Mouse (Mus musculus) heart, embryonic 13.5 days (tissue): ENCODE measurements at regions not wholly inside any gene's neighbourhood (a gene's known extent, or its start where the extent isn't known, plus 50 kb on each side); places are given as distances from the start of the nearest gene placed in this dataset.

Experiments
- ATAC-seq: fragments of 200-750 bp; cut with Nextera tagmentation; 2 replicates; pipeline ENCODE4 v1.8.0; 2017; ENCODE audit warnings: moderate TSS enrichment; ENCODE audit not compliant: insufficient number of reproducible peaks, low FRiP score, low TSS enrichment; ENCODE audit errors: extremely low read depth
- H3K27ac ChIP-seq: fragments of 300-500 bp; sonication (generic); replicated peaks from 2 replicates; pipeline ENCODE4 v1.5.1; 2015; ENCODE audit warnings: moderate library complexity, mild to moderate bottlenecking, inconsistent platforms
- H3K27me3 ChIP-seq: fragments of 300-500 bp; sonication (generic); replicated peaks from 2 replicates; pipeline ENCODE4 v1.6.1; 2015; ENCODE audit warnings: mild to moderate bottlenecking, inconsistent platforms
- H3K36me3 ChIP-seq: fragments of 300-500 bp; sonication (generic); 2 replicates; pipeline ENCODE4 v1.6.1; 2015; ENCODE audit warnings: mild to moderate bottlenecking, inconsistent platforms
- H3K4me1 ChIP-seq: fragments of 300-500 bp; sonication (generic); 2 replicates; pipeline ENCODE4 v1.6.1; 2015; ENCODE audit warnings: inconsistent platforms
- H3K4me2 ChIP-seq: fragments of 300-500 bp; sonication (generic); 2 replicates; pipeline ENCODE4 v1.6.1; 2015; ENCODE audit warnings: inconsistent platforms, mild to moderate bottlenecking, moderate library complexity
- H3K4me3 ChIP-seq: fragments of 300-500 bp; sonication (generic); 2 replicates; pipeline ENCODE4 v1.5.1; 2015; ENCODE audit warnings: moderate library complexity, mild to moderate bottlenecking, inconsistent platforms
- H3K9ac ChIP-seq: fragments of 300-500 bp; sonication (generic); 2 replicates; pipeline ENCODE4 v1.6.1; 2015; ENCODE audit warnings: inconsistent platforms, mild to moderate bottlenecking, moderate library complexity
- H3K9me3 ChIP-seq: fragments of 300-500 bp; sonication (generic); 2 replicates; pipeline ENCODE4 v1.6.1; 2016; ENCODE audit warnings: inconsistent platforms
- WGBS: fragments of 180-500 bp; shearing (Covaris S2); methylation state at CpG from one replicate; pipeline ENCODE4 v1.1.7; 2015; ENCODE audit warnings: mixed read lengths; 5-methylcytosine and 5-hydroxymethylcytosine counted together

- no peak overlapping the region for H3K27ac ChIP-seq
- H3K4me3 ChIP-seq: no peak overlapping the region
- H3K27me3 ChIP-seq: no peaks in the 10 kb centered on the region
- H3K9ac ChIP-seq: no peak overlapping the region
- WGBS: 86% methylated on average over 2 of the region's 2 CpGs
- no peaks in the 10 kb centered on the region for H3K36me3 ChIP-seq
- ATAC-seq: no peak
- no peaks in the 10 kb centered on the region for H3K9me3 ChIP-seq
- H3K4me1 ChIP-seq: no peaks in the 10 kb centered on the region
- no peak overlapping the region for H3K4me2 ChIP-seq
Observed at GRCm38 (mm10) chr2:46570416-46570815, 1453.2 kb upstream of the Zeb2 start.

- Histone ChIP-seq H3K27me3 (no peaks in the 10 kb centered on the region), H3K9me3 (no peaks in the 10 kb centered on the region), H3K36me3 (no peaks in the 10 kb centered on the region), H3K4me1 (peaks cover 6% of the 10 kb centered on the region; the same call in 1 of the 2 replicates), H3K9ac (no peak overlapping the region), H3K4me2 (no peak overlapping the region), H3K4me3 (no peak overlapping the region), H3K27ac (no peak overlapping the region)
- 39% methylated on average over 1 of the region's 1 CpGs for WGBS
- ATAC-seq: no peak
Observed at GRCm38 (mm10) chr2:46533395-46533794, 1416.2 kb upstream of the Zeb2 start.

GRCm38 (mm10) chr2:46530686-46531085 lies 1413.5 kb upstream of the Zeb2 start:
- H3K36me3 ChIP-seq: no peaks in the 10 kb centered on the region
- peaks cover 6% of the 10 kb centered on the region; the same call in 1 of the 2 replicates for H3K4me1 ChIP-seq
- no peaks in the 10 kb centered on the region for H3K27me3 ChIP-seq
- H3K4me3 ChIP-seq: no peak overlapping the region
- WGBS: 69% methylated on average over 1 of the region's 1 CpGs
- H3K9ac ChIP-seq: no peak overlapping the region
- H3K4me2 ChIP-seq: no peak overlapping the region
- no peak for ATAC-seq
- H3K27ac ChIP-seq: no peak overlapping the region
- no peaks in the 10 kb centered on the region for H3K9me3 ChIP-seq

- Histone ChIP-seq H3K4me2 (peak overlapping the region; percentile 42; the same call in 1 of the 2 replicates), H3K9ac (no peak overlapping the region), H3K27ac (peak overlapping the region; percentile 39; the same call in 1 of the 2 replicates), H3K4me1 (peaks cover 15% of the 10 kb centered on the region), H3K9me3 (no peaks in the 10 kb centered on the region), H3K27me3 (no peaks in the 10 kb centered on the region), H3K4me3 (no peak overlapping the region), H3K36me3 (no peaks in the 10 kb centered on the region)
- no peak for ATAC-seq
- 48% methylated on average over 4 of the region's 4 CpGs for WGBS
Observed at GRCm38 (mm10) chr2:46525223-46525622, 1408.0 kb upstream of the Zeb2 start.

- Histone ChIP-seq H3K4me2 (peak overlapping the region; percentile 42), H3K36me3 (no peaks in the 10 kb centered on the region), H3K27ac (peak overlapping the region; percentile 39), H3K9me3 (no peaks in the 10 kb centered on the region), H3K9ac (no peak overlapping the region), H3K27me3 (no peaks in the 10 kb centered on the region), H3K4me3 (no peak overlapping the region), H3K4me1 (peaks cover 15% of the 10 kb centered on the region)
- 4% methylated on average over 6 of the region's 6 CpGs for WGBS
- no peak for ATAC-seq
Observed at GRCm38 (mm10) chr2:46524625-46525024, 1407.4 kb upstream of the Zeb2 start.

GRCm38 (mm10) chr2:46521147-46521965 lies 1404.2 kb upstream of the Zeb2 start:
- Histone ChIP-seq H3K36me3 (no peaks in the 10 kb centered on the region), H3K9ac (no peak overlapping the region), H3K4me1 (peaks cover 15% of the 10 kb centered on the region), H3K27me3 (no peaks in the 10 kb centered on the region), H3K4me2 (no peak overlapping the region), H3K27ac (no peak overlapping the region), H3K4me3 (no peak overlapping the region), H3K9me3 (no peaks in the 10 kb centered on the region)
- ATAC-seq: no peak
- WGBS: 55% methylated on average over 5 of the region's 5 CpGs

- H3K9ac ChIP-seq: no peak overlapping the region
- WGBS: 17% methylated on average over 2 of the region's 2 CpGs
- peak overlapping the region; percentile 20; the same call in 1 of the 2 replicates for H3K27ac ChIP-seq
- no peaks in the 10 kb centered on the region for H3K27me3 ChIP-seq
- H3K4me1 ChIP-seq: peaks cover 13% of the 10 kb centered on the region
- H3K4me3 ChIP-seq: no peak overlapping the region
- no peak for ATAC-seq
- H3K36me3 ChIP-seq: no peaks in the 10 kb centered on the region
- no peak overlapping the region for H3K4me2 ChIP-seq
- H3K9me3 ChIP-seq: no peaks in the 10 kb centered on the region
Observed at GRCm38 (mm10) chr2:46512237-46513028, 1395.2 kb upstream of the Zeb2 start.

- H3K4me2 ChIP-seq: no peak overlapping the region
- H3K27ac ChIP-seq: no peak overlapping the region
- H3K4me1 ChIP-seq: peaks cover 1% of the 10 kb centered on the region; the same call in 1 of the 2 replicates
- H3K9me3 ChIP-seq: no peaks in the 10 kb centered on the region
- H3K36me3 ChIP-seq: no peaks in the 10 kb centered on the region
- H3K4me3 ChIP-seq: no peak overlapping the region
- no peak for ATAC-seq
- no peak overlapping the region for H3K9ac ChIP-seq
- 23% methylated on average over 1 of the region's 1 CpGs for WGBS
- no peaks in the 10 kb centered on the region for H3K27me3 ChIP-seq
Observed at GRCm38 (mm10) chr2:46506951-46507350, 1389.8 kb upstream of the Zeb2 start.

GRCm38 (mm10) chr2:46503074-46503473 lies 1385.9 kb upstream of the Zeb2 start:
- Histone ChIP-seq H3K4me2 (no peak overlapping the region), H3K9ac (no peak overlapping the region), H3K36me3 (no peaks in the 10 kb centered on the region), H3K9me3 (no peaks in the 10 kb centered on the region), H3K27me3 (no peaks in the 10 kb centered on the region), H3K4me3 (no peak overlapping the region), H3K27ac (no peak overlapping the region), H3K4me1 (no peaks in the 10 kb centered on the region)
- WGBS: 51% methylated on average over 2 of the region's 2 CpGs
- ATAC-seq: no peak

GRCm38 (mm10) chr2:46492299-46492698 lies 1375.1 kb upstream of the Zeb2 start:
- H3K36me3 ChIP-seq: no peaks in the 10 kb centered on the region
- H3K4me1 ChIP-seq: no peaks in the 10 kb centered on the region
- peaks cover 6% of the 10 kb centered on the region; the same call in 1 of the 2 replicates for H3K9me3 ChIP-seq
- H3K4me2 ChIP-seq: no peak overlapping the region
- H3K27me3 ChIP-seq: no peaks in the 10 kb centered on the region
- H3K9ac ChIP-seq: no peak overlapping the region
- ATAC-seq: no peak
- no peak overlapping the region for H3K27ac ChIP-seq
- no peak overlapping the region for H3K4me3 ChIP-seq
- WGBS: 81% methylated on average over 2 of the region's 2 CpGs

- Histone ChIP-seq H3K27ac (no peak overlapping the region), H3K4me1 (no peaks in the 10 kb centered on the region), H3K36me3 (no peaks in the 10 kb centered on the region), H3K9ac (no peak overlapping the region), H3K4me2 (no peak overlapping the region), H3K4me3 (no peak overlapping the region), H3K27me3 (no peaks in the 10 kb centered on the region), H3K9me3 (peaks cover 6% of the 10 kb centered on the region; the same call in 1 of the 2 replicates)
- 86% methylated on average over 2 of the region's 2 CpGs for WGBS
- ATAC-seq: no peak
Observed at GRCm38 (mm10) chr2:46491081-46491480, 1373.9 kb upstream of the Zeb2 start.
